Mouse (Mus musculus) macrophage (primary cell): ENCODE data around the gene Zfp827. TPM values are rescaled to one million over a fixed set of nuclear protein-coding genes. Genes with fewer than 3 reads are reported as not detected.

Experiments
- H3K27ac ChIP-seq: fragments of 350-480 bp; formaldehyde crosslinking; 2 replicates; pipeline ENCODE4 v1.9.0; 2021
- H3K36me3 ChIP-seq: fragments of 350-480 bp; formaldehyde crosslinking; 2 replicates; pipeline ENCODE4 v1.9.0; 2021; ENCODE audit errors: inconsistent target
- H3K4me3 ChIP-seq: fragments of 350-480 bp; formaldehyde crosslinking; 2 replicates; pipeline ENCODE4 v1.9.0; 2021; ENCODE audit errors: inconsistent target
- H3K79me2 ChIP-seq: fragments of 350-480 bp; formaldehyde crosslinking; 2 replicates; pipeline ENCODE4 v1.9.0; 2021; ENCODE audit errors: inconsistent target
- WGBS: methylation state at CpG from one replicate; pipeline ENCODE4 v1.1.7; 2026; ENCODE audit warnings: inconsistent platforms; ENCODE audit not compliant: missing documents; 5-methylcytosine and 5-hydroxymethylcytosine counted together
- polyA plus RNA-seq: library from polyadenylated mRNA; stranded (reverse); fragments of 250-400 nt; gene quantifications from 3 replicates; pipeline ENCODE4 v1.2.4, GENCODE M21; 2018; ENCODE audit warnings: inconsistent platforms

Zfp827 gene
- polyA plus RNA-seq, 1 experiment from 2014 or later: 0.60 TPM

- no peak overlapping the region for H3K4me3 ChIP-seq
- no peaks in the 10 kb centered on the region for H3K79me2 ChIP-seq
- 96% methylated on average over 6 of the region's 6 CpGs for WGBS
- H3K27ac ChIP-seq: no peak overlapping the region
- H3K36me3 ChIP-seq: no peaks in the 10 kb centered on the region
Measured at GRCm38 (mm10) chr8:79080096-79080739, 52.0 kb downstream of the Zfp827 start.

GRCm38 (mm10) chr8:79081333-79081732, 53.1 kb downstream of the Zfp827 start:
- 91% methylated on average over 4 of the region's 4 CpGs for WGBS
- no peak overlapping the region for H3K27ac ChIP-seq
- no peak overlapping the region for H3K4me3 ChIP-seq
- no peaks in the 10 kb centered on the region for H3K36me3 ChIP-seq
- H3K79me2 ChIP-seq: no peaks in the 10 kb centered on the region

- H3K27ac ChIP-seq: no peak overlapping the region
- no peaks in the 10 kb centered on the region for H3K36me3 ChIP-seq
- H3K4me3 ChIP-seq: no peak overlapping the region
- no peaks in the 10 kb centered on the region for H3K79me2 ChIP-seq
- 92% methylated on average over 4 of the region's 10 CpGs for WGBS
Measured at GRCm38 (mm10) chr8:79081955-79082354, 53.7 kb downstream of the Zfp827 start.

GRCm38 (mm10) chr8:79083461-79084358, 55.5 kb downstream of the Zfp827 start:
- no peak overlapping the region for H3K27ac ChIP-seq
- H3K36me3 ChIP-seq: no peaks in the 10 kb centered on the region
- H3K79me2 ChIP-seq: no peaks in the 10 kb centered on the region
- no peak overlapping the region for H3K4me3 ChIP-seq
- WGBS: 86% methylated on average over 18 of the region's 18 CpGs

GRCm38 (mm10) chr8:79084359-79084820, 56.2 kb downstream of the Zfp827 start:
- Histone ChIP-seq H3K79me2 (no peaks in the 10 kb centered on the region), H3K4me3 (no peak overlapping the region), H3K36me3 (no peaks in the 10 kb centered on the region), H3K27ac (no peak overlapping the region)
- 97% methylated on average over 3 of the region's 3 CpGs for WGBS

GRCm38 (mm10) chr8:79094422-79094821, 66.2 kb downstream of the Zfp827 start:
- no peaks in the 10 kb centered on the region for H3K79me2 ChIP-seq
- no peaks in the 10 kb centered on the region for H3K36me3 ChIP-seq
- WGBS: 91% methylated on average over 4 of the region's 4 CpGs
- H3K27ac ChIP-seq: no peak overlapping the region
- H3K4me3 ChIP-seq: no peak overlapping the region

GRCm38 (mm10) chr8:79095162-79095561, 66.9 kb downstream of the Zfp827 start:
- WGBS: 93% methylated on average over 7 of the region's 7 CpGs
- H3K79me2 ChIP-seq: no peaks in the 10 kb centered on the region
- H3K27ac ChIP-seq: no peak overlapping the region
- H3K4me3 ChIP-seq: no peak overlapping the region
- no peaks in the 10 kb centered on the region for H3K36me3 ChIP-seq

GRCm38 (mm10) chr8:79096970-79097369, 68.7 kb downstream of the Zfp827 start:
- WGBS: 93% methylated on average over 10 of the region's 11 CpGs
- H3K27ac ChIP-seq: no peak overlapping the region
- no peaks in the 10 kb centered on the region for H3K79me2 ChIP-seq
- no peaks in the 10 kb centered on the region for H3K36me3 ChIP-seq
- no peak overlapping the region for H3K4me3 ChIP-seq

- H3K27ac ChIP-seq: no peak overlapping the region
- no peaks in the 10 kb centered on the region for H3K36me3 ChIP-seq
- WGBS: 96% methylated on average over 4 of the region's 4 CpGs
- H3K79me2 ChIP-seq: no peaks in the 10 kb centered on the region
- H3K4me3 ChIP-seq: no peak overlapping the region
Measured at GRCm38 (mm10) chr8:79102707-79103106, 74.5 kb downstream of the Zfp827 start.

GRCm38 (mm10) chr8:79103185-79103878, 75.1 kb downstream of the Zfp827 start:
- no peaks in the 10 kb centered on the region for H3K79me2 ChIP-seq
- no peak overlapping the region for H3K27ac ChIP-seq
- no peaks in the 10 kb centered on the region for H3K36me3 ChIP-seq
- no peak overlapping the region for H3K4me3 ChIP-seq
- 91% methylated on average over 14 of the region's 14 CpGs for WGBS

- H3K4me3 ChIP-seq: no peak overlapping the region
- 68% methylated on average over 9 of the region's 9 CpGs for WGBS
- H3K79me2 ChIP-seq: no peaks in the 10 kb centered on the region
- H3K36me3 ChIP-seq: no peaks in the 10 kb centered on the region
- H3K27ac ChIP-seq: no peak overlapping the region
Measured at GRCm38 (mm10) chr8:79103923-79104580, 75.8 kb downstream of the Zfp827 start.

GRCm38 (mm10) chr8:79104634-79105033, 76.4 kb downstream of the Zfp827 start:
- Histone ChIP-seq H3K36me3 (no peaks in the 10 kb centered on the region), H3K27ac (no peak overlapping the region), H3K4me3 (no peak overlapping the region), H3K79me2 (no peaks in the 10 kb centered on the region)
- WGBS: 91% methylated on average over 8 of the region's 9 CpGs

GRCm38 (mm10) chr8:79105186-79105585, 76.9 kb downstream of the Zfp827 start:
- Histone ChIP-seq H3K27ac (no peak overlapping the region), H3K79me2 (no peaks in the 10 kb centered on the region), H3K4me3 (no peak overlapping the region), H3K36me3 (no peaks in the 10 kb centered on the region)
- 86% methylated on average over 9 of the region's 10 CpGs for WGBS

- Histone ChIP-seq H3K36me3 (no peaks in the 10 kb centered on the region), H3K79me2 (no peaks in the 10 kb centered on the region), H3K27ac (no peak overlapping the region), H3K4me3 (no peak overlapping the region)
- WGBS: 93% methylated on average over 8 of the region's 8 CpGs
Measured at GRCm38 (mm10) chr8:79111461-79111860, 83.2 kb downstream of the Zfp827 start.
